Mouse (Mus musculus) hindbrain, embryonic 16.5 days (tissue): Measurements from ENCODE around the gene Dnaaf3. TPM values are rescaled to one million over a fixed set of nuclear protein-coding genes. Genes with fewer than 3 reads are reported as not detected.

Experiments used
- ATAC-seq: fragments of 200-750 bp; cut with Nextera tagmentation; 2 replicates; pipeline ENCODE4 v1.8.0; 2017; ENCODE audit warnings: moderate TSS enrichment, moderate library complexity
- H3K27ac ChIP-seq: fragments of 300-500 bp; sonication (generic); 2 replicates; pipeline ENCODE4 v1.5.1; 2014; ENCODE audit warnings: low read depth, mild to moderate bottlenecking, control low read depth, low read length, moderate library complexity
- H3K27me3 ChIP-seq: fragments of 300-500 bp; sonication (generic); replicated peaks from 2 replicates; pipeline ENCODE4 v1.6.1; 2014; ENCODE audit warnings: low read length; ENCODE audit not compliant: control insufficient read depth, insufficient read depth
- H3K36me3 ChIP-seq: fragments of 300-500 bp; sonication (generic); 2 replicates; pipeline ENCODE4 v1.6.1; 2014; ENCODE audit warnings: mild to moderate bottlenecking, low read length, moderate library complexity, mixed read lengths; ENCODE audit not compliant: control insufficient read depth, insufficient read depth
- H3K4me1 ChIP-seq: fragments of 300-500 bp; sonication (generic); 2 replicates; pipeline ENCODE4 v1.6.1; 2014; ENCODE audit warnings: low read depth, low read length; ENCODE audit not compliant: control insufficient read depth, insufficient read depth
- H3K4me2 ChIP-seq: fragments of 300-500 bp; sonication (generic); 2 replicates; pipeline ENCODE4 v1.6.1; 2014; ENCODE audit warnings: mild to moderate bottlenecking, low read length, control low read depth, moderate library complexity
- H3K4me3 ChIP-seq: fragments of 300-500 bp; sonication (generic); 2 replicates; pipeline ENCODE4 v1.5.1; 2014; ENCODE audit warnings: mild to moderate bottlenecking, low read length, control low read depth, moderate library complexity
- H3K9ac ChIP-seq: fragments of 300-500 bp; sonication (generic); 2 replicates; pipeline ENCODE4 v1.6.1; 2014; ENCODE audit warnings: low read depth, mild to moderate bottlenecking, control low read depth, low read length, moderate library complexity
- H3K9me3 ChIP-seq: fragments of 300-500 bp; sonication (generic); 2 replicates; pipeline ENCODE4 v1.6.1; 2014; ENCODE audit warnings: mild to moderate bottlenecking, low read length, moderate library complexity; ENCODE audit not compliant: control insufficient read depth
- WGBS: fragments of 180-500 bp; shearing (Covaris S2); extraction: QIAGEN DNeasy Blood & Tissue Kit; methylation state at CpG from one replicate; pipeline ENCODE4 v1.1.7; 2014; 5-methylcytosine and 5-hydroxymethylcytosine counted together
- polyA plus RNA-seq: library from polyadenylated mRNA; unstranded; fragments of >200 nt; fragmentation: Nextera tagmentation; extraction: Ambion mirVana; gene quantifications from 2 replicates; pipeline ENCODE4 v1.2.1, GENCODE M21; 2015

Gene Dnaaf3
- polyA plus RNA-seq, 1 experiment from 2014 or later: 2.8 TPM

DNA sequence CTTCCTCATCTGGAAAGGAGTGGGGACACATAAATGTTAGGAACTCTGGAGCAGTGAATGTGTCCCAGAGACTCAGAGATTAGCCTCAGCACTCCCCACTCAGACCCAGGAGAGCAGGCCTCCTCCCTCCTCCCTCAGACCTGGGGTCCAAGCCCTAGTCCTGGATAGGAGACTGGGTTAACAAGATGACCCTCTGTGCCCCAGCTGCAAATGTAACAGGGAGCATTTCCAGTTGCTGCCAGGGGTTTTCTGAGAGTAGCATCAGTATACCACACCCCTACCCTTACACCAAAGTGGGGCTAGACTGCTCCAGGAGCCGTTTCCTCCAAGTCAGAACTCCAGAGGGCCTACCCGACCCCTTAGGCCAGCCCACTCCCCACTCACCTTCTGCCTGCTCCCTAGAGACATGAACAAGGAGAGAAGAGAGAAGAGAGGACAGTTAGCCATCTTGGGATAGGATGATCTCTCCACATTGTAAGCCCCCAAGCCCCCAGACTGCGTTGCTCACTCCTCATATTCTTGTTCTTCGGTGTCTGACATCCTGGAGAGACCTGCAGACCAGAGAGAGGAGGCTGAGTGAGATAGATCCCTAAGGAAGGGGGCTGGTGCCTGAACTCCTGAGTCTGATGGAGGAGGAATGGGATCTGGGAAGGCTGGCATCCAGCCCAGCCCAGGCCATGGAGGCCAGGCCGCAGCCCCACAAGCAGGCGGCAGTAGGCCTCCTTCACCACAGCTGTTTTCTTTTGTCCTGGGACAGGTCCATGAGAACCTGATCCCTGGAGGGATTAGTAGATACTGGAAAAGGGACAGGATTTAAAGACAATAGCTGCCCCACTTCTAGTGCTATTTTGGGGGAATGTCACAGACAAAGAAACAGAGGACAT lies 18.2 kb downstream of the Dnaaf3 start:
- Histone ChIP-seq H3K9ac (no peak overlapping the region), H3K4me2 (no peak overlapping the region), H3K4me1 (no peaks in the 10 kb centered on the region), H3K36me3 (no peaks in the 10 kb centered on the region), H3K4me3 (no peak overlapping the region), H3K27ac (no peak overlapping the region), H3K9me3 (no peaks in the 10 kb centered on the region), H3K27me3 (no peaks in the 10 kb centered on the region)
- no peak for ATAC-seq
- WGBS: 57% methylated on average over 6 of the region's 6 CpGs

DNA sequence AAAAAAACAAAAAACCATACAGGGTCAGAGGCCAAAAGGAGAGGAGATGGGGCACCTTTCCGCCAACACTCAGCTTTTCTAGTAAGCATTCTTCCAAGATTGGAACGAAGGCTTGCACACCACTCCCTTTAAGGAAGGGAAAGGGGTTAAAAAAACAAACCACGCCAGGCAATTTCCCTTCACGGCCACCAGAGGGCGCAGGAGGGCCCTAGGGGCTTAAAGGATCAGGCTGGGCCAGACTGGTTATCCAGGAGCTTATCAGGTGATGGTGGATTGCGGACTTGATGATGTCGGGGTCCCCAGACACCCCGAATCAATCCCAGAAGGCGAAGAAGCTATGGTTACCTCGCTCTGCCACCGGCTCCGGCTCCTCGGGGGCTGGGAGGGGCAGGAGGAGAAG lies 19.0 kb downstream of the Dnaaf3 start:
- Histone ChIP-seq H3K4me2 (no peak overlapping the region), H3K9ac (no peak overlapping the region), H3K4me1 (no peaks in the 10 kb centered on the region), H3K36me3 (no peaks in the 10 kb centered on the region), H3K27ac (no peak overlapping the region), H3K9me3 (no peaks in the 10 kb centered on the region), H3K4me3 (no peak overlapping the region), H3K27me3 (no peaks in the 10 kb centered on the region)
- ATAC-seq: no peak
- WGBS: 37% methylated on average over 13 of the region's 13 CpGs

DNA sequence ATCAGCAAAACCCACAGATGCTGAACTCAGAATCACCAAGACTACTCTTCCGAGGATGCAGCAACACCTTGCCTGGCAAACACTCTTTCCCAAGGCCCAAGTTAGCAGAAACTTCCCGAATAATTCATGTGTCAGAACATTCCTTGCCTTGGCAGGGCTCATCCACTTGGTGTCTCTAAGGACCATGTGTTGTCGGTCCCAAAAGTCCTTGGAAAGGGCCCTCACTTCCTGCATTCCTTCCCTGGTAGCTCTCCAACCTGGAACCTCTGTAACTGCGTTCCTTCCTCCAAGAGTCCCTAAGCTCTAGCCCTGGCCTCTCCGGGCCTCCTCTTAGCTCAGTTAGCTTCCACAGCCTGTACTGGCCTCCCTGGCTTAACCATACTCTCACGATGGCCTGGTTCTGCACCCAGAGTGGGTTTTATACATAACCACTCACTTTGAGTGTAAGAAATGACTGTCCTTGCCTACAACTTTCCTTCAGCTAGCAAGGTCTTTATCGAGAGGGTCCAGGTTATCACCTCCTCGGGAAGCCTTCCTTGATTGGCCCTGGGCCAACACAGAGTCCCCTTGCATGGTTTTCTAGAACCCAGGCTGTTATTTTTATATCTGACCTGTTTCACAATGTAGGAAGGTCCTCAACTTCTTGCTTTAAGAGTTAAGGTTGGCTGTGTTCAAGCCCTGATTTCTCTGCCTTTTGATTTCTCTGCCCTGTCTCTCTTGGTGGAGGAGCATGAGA lies 20.6 kb downstream of the Dnaaf3 start:
- ATAC-seq: no peak
- Histone ChIP-seq H3K27me3 (no peaks in the 10 kb centered on the region), H3K27ac (no peak overlapping the region), H3K9me3 (no peaks in the 10 kb centered on the region), H3K36me3 (no peaks in the 10 kb centered on the region), H3K4me2 (no peak overlapping the region), H3K9ac (no peak overlapping the region), H3K4me1 (no peaks in the 10 kb centered on the region), H3K4me3 (no peak overlapping the region)
- WGBS: 83% methylated on average over 8 of the region's 8 CpGs

DNA sequence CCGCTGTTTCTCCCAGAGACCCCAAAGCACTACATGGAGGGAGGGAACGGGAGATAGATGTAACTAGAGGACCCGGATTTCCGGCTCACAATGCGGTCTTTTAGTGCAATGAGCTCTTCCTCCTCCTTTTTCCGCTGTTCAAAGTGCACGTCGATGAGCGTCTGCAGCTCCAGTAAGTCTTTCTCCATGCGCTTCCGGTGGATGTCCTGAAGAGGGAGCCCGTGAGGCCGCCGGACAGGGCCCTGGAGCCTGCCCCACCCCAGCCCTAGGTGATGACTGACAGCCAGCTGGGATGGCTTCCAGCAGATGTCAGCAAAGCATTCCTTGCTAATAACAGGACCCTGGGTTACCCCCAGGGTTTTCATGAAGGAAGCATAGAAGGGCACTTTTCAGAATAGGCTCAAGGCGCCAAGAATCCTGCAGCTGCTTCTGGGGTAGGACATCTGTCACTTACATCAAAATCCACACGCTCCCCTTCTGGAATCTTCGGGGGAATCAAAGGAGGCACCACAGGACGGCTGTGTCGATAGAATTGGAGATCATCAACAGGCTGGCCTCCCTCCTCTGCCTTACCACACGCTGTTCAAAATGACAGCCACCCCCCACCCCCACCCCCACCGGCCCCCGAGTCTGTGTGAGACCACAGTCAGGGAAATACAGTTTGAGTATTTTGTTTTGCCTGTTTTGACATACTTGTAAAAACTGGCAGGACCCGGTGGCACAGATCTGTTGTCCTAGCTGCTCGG lies 22.2 kb downstream of the Dnaaf3 start:
- Histone ChIP-seq H3K27me3 (no peaks in the 10 kb centered on the region), H3K9me3 (no peaks in the 10 kb centered on the region), H3K4me1 (no peaks in the 10 kb centered on the region), H3K27ac (no peak overlapping the region), H3K9ac (no peak overlapping the region), H3K36me3 (no peaks in the 10 kb centered on the region), H3K4me3 (no peak overlapping the region), H3K4me2 (no peak overlapping the region)
- ATAC-seq: peak; percentile 69
- WGBS: 12% methylated on average over 24 of the region's 24 CpGs

DNA sequence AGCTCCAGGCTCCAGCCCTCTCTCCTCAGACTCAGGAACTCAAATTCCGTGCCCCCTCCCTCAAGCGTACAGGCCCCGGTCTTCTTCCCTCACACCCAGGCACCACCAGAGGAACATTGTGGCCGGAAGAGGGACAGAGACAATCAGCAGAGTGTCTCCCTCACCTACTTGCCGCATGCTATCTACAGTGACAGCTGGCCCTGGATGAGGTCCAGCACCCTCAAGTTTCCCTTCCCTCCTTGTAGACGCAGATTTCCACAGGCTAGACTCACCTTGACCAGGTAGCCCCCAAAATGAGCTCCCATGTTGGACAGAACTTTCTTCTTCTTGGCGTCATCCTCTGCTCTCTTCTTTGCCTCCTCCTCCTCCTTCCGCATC lies 23.5 kb downstream of the Dnaaf3 start:
- no peaks in the 10 kb centered on the region for H3K4me1 ChIP-seq
- H3K27me3 ChIP-seq: no peaks in the 10 kb centered on the region
- no peaks in the 10 kb centered on the region for H3K36me3 ChIP-seq
- H3K9ac ChIP-seq: no peak overlapping the region
- H3K4me3 ChIP-seq: no peak overlapping the region
- ATAC-seq: no peak
- H3K4me2 ChIP-seq: no peak overlapping the region
- no peaks in the 10 kb centered on the region for H3K9me3 ChIP-seq
- 91% methylated on average over 8 of the region's 8 CpGs for WGBS
- no peak overlapping the region for H3K27ac ChIP-seq

DNA sequence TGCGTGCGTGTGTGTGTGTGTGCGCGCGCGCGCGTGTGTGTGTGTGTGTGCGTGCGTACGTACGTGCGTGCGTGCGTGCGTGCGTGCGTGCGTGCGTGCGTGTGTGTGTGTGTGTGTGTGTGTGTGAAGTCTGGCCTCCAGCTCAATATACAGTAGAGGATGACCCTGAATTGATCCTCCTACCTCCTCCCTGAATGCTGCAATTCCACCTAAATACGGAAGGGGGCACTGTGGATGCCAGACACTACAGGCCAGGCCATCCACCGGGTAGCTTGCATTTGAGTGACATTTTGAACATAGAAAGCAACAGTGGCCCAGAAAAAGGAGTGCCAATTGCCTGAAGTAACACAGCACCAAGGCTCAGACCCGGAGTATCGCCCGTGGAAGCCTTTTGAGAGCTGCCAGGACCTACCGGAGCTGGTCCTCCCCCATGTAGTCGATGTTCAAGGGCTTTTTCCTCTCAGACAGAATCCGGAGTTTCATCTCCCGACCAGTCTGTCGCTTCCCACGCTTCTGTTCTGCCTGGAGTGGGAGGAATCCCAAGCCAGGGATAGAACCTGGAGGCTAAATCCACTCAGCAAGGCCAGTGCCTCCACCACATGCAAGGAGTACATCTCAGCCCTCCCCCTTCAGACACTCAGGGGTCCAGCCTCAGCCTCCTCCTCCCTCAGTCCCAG lies 24.1 kb downstream of the Dnaaf3 start:
- no peak for ATAC-seq
- Histone ChIP-seq H3K27ac (no peak overlapping the region), H3K27me3 (no peaks in the 10 kb centered on the region), H3K36me3 (no peaks in the 10 kb centered on the region), H3K4me3 (no peak overlapping the region), H3K4me1 (no peaks in the 10 kb centered on the region), H3K9me3 (no peaks in the 10 kb centered on the region), H3K9ac (no peak overlapping the region), H3K4me2 (no peak overlapping the region)
- 73% methylated on average over 11 of the region's 32 CpGs for WGBS

DNA sequence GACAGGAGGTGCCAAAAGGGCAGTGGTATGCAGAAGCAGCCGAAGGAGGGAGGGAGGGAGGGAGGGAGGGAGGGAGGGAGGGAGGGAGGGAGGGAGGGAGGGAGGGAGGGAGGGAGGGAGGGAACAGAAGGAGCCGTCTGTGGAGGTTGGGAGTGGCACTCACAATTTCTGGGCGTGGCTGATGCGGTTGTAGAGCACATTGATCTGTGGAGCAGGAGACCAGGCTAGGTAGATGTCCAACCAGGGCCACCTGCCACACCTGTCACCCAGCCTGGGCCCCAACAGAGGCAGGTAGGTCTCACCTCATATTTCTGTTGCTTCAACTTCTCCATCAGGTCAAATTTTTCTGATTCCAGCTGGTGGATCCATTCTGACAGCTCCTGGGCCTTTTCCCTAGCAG lies 25.0 kb downstream of the Dnaaf3 start:
- Histone ChIP-seq H3K27ac (no peak overlapping the region), H3K36me3 (no peaks in the 10 kb centered on the region), H3K9ac (no peak overlapping the region), H3K9me3 (no peaks in the 10 kb centered on the region), H3K27me3 (no peaks in the 10 kb centered on the region), H3K4me2 (no peak overlapping the region), H3K4me3 (no peak overlapping the region), H3K4me1 (no peaks in the 10 kb centered on the region)
- WGBS: 69% methylated on average over 4 of the region's 4 CpGs
- ATAC-seq: no peak

DNA sequence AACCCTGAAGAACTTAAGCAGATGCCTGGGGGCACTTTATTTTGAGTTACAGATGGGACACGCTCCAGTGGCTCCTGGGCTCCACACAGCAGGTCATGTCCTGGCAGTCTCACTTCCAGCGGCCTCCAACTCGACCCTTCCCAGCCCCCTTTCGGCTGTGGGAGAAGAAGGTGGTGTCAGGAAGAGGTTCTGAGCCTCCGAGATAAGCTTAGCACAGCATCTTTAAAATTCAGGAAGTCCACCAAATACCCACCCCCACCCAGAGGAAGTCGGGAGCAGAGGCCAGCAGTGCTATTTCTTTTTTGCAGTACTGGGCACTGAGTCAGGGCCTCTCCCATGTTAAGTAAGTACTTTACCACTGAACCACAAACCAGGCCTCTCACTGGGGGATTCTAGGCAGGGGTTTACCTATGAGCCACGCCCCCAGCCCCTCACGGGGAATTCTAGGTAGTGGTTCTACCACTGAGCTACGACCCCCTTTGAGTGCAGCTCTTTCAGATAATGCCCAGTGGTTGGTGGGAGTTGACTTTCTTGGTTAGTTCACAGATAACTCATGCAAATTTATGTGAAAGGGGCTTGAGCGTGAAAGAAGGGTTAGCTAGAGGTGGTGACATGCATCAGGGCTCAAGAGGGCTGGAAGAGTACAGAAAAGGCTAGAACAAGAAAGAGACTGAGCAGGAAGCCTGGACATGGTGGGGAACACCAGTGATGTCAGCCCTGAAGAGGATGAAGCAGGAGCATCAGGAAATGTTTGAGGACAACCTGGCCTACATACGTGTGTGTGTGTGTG lies 27.4 kb downstream of the Dnaaf3 start:
- Histone ChIP-seq H3K9me3 (no peaks in the 10 kb centered on the region), H3K4me3 (no peak overlapping the region), H3K9ac (no peak overlapping the region), H3K4me2 (no peak overlapping the region), H3K27me3 (no peaks in the 10 kb centered on the region), H3K4me1 (peaks cover 8% of the 10 kb centered on the region), H3K36me3 (no peaks in the 10 kb centered on the region), H3K27ac (no peak overlapping the region)
- ATAC-seq: no peak
- 57% methylated on average over 11 of the region's 11 CpGs for WGBS
